Comparison of ENCODE assay signal across 8 mouse cellular contexts in the genomic region with DNA sequence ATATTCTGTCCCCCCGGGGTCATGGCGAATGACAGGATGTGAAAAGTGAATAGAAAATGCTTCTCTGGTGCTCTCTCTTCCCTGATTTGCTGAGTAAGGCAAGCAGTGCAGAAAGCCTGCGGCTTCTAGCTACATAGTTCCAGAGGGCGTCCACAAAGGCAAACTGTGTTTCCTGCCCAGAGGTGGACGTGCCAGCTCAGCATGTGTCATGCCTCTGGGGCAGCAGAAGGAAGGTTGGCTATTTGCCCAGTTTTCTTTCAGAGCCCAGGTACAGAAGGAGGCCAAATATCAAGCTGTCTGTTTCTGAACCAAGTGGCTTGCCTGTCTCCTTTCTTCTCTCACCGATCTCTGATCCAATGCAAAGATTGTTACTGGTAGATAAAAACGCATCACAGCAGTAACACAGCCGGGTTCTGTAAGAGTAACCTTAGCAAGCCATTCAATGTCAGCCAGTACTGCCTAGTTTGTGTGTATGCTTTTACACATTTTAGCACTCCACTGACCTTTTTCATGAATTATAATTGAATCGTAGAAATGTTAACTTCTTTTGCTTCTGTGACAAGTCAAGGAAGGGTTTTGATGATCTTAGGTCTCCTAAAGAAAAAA.
A peak's percentile ranks its signal among the peaks of the same experiment; 100 is the strongest.
DNase-seq lines count a peak whose midpoint lies in the region; ATAC-seq lines count a peak whose summit lies in the region.

No protein-coding gene starts in this region.

- H3K4me2 ChIP-seq in hindbrain, embryonic 13.5 days: 0 out of 2 replicates have a peak overlapping the region, but pooled peaks have one; percentile 1
- peak overlapping the region; percentile 31 for H3K4me2 ChIP-seq in neural tube, embryonic 15.5 days

- H3K4me1 ChIP-seq in hindbrain, embryonic 13.5 days (replicated peaks): 0 out of 2 replicates have a peak, but pooled peaks cover 5% of the 10 kb centered on the region
- 0 out of 2 replicates have a peak, but pooled peaks cover 3% of the 10 kb centered on the region for H3K4me1 ChIP-seq in neural tube, embryonic 15.5 days

- no peak overlapping the region for H3K9ac ChIP-seq in hindbrain, embryonic 13.5 days
- H3K9ac ChIP-seq in neural tube, embryonic 15.5 days (replicated peaks): no peak overlapping the region

- ATAC-seq in cerebellum, adult (ENCODE audit: insufficient number of reproducible peaks, low FRiP score, low TSS enrichment): no peak
- ATAC-seq in hindbrain, embryonic 13.5 days (ENCODE audit: low FRiP score): peak; percentile 78
- ATAC-seq in neural tube, embryonic 15.5 days (ENCODE audit: low FRiP score): peak; percentile 47; the same call in 1 of the 2 replicates
- ATAC-seq in erythroid progenitor cell, adult 5-6 weeks (replicated peaks; ENCODE audit: low FRiP score, poor library complexity, severe bottlenecking): no peak

- H3K4me3 ChIP-seq in hindbrain, embryonic 13.5 days: no peak overlapping the region
- no peak overlapping the region for H3K4me3 ChIP-seq in neural tube, embryonic 15.5 days (replicated peaks)

- no peaks in the 10 kb centered on the region for H3K27me3 ChIP-seq in hindbrain, embryonic 13.5 days
- no peaks in the 10 kb centered on the region for H3K27me3 ChIP-seq in neural tube, embryonic 15.5 days (replicated peaks)

- 0 out of 2 replicates have a peak overlapping the region, but pooled peaks have one; percentile 3 for H3K27ac ChIP-seq in hindbrain, embryonic 13.5 days
- no peak overlapping the region; the same call in 1 of the 2 replicates for H3K27ac ChIP-seq in neural tube, embryonic 15.5 days (replicated peaks)

- WGBS in hindbrain, embryonic 13.5 days: 68% methylated on average over 9 of the region's 9 CpGs
- 64% methylated on average over 9 of the region's 9 CpGs for WGBS in neural tube, embryonic 15.5 days

- DNase-seq in cerebellum, adult 11-12 months: peak; percentile 1
- peak; percentile 28 to 48 for DNase-seq in urinary bladder, adult 18-20 months (ENCODE audit: low spot score in 2 of 2)
- DNase-seq in urinary bladder, postnatal 4 days (ENCODE audit: low spot score in 2 of 2): no peak
- DNase-seq in natural killer cell, adult 2 months (ENCODE audit: low spot score in 2 of 2): no peak

- H3K36me3 ChIP-seq in hindbrain, embryonic 13.5 days: no peaks in the 10 kb centered on the region
- no peaks in the 10 kb centered on the region for H3K36me3 ChIP-seq in neural tube, embryonic 15.5 days

- H3K9me3 ChIP-seq in hindbrain, embryonic 13.5 days: no peaks in the 10 kb centered on the region
- H3K9me3 ChIP-seq in neural tube, embryonic 15.5 days (replicated peaks): no peaks in the 10 kb centered on the region

Comparison
In these comparisons a context has a peak if more than half of its experiments do, and no peak if none do; other contexts are left out.
1. DNase-seq: peak in cerebellum, adult 11-12 months (single experiment) and urinary bladder, adult 18-20 months (2 of 2); none in urinary bladder, postnatal 4 days (0 of 2) and natural killer cell, adult 2 months (0 of 2).
2. ATAC-seq: peak in hindbrain, embryonic 13.5 days (single experiment) and neural tube, embryonic 15.5 days (single experiment); none in cerebellum, adult (single experiment) and erythroid progenitor cell, adult 5-6 weeks (single experiment).